In genomic region chr13:91344139-91344538, GRCm38 (mm10) we compare ENCODE assay signal across 28 mouse cellular contexts.
"Had no signal": no experiment of that assay in that cellular context is flagged by ENCODE, and none has a peak within 500 bp of the region (broad histone marks: within the 10 kb centered on the region; RNA-seq: fewer than 3 reads in every experiment).

No protein-coding gene starts in this region.

- H3K27me3 ChIP-seq: limb, embryonic 12.5 days; limb, embryonic 13.5 days; limb, embryonic 15.5 days; liver, embryonic 12.5 days; liver, embryonic 13.5 days; liver, embryonic 15.5 days; lung, embryonic 15.5 days; midbrain, embryonic 12.5 days; midbrain, embryonic 13.5 days; midbrain, embryonic 15.5 days had no signal

- H3K4me2 ChIP-seq: limb, embryonic 12.5 days; limb, embryonic 13.5 days; limb, embryonic 15.5 days; liver, embryonic 11.5 days; liver, embryonic 12.5 days; liver, embryonic 13.5 days; liver, embryonic 15.5 days; lung, embryonic 14.5 days; lung, embryonic 15.5 days; midbrain, embryonic 12.5 days; midbrain, embryonic 13.5 days; midbrain, embryonic 15.5 days had no signal

- ATAC-seq: liver, embryonic 12.5 days; liver, postnatal 0 days; lung, postnatal 0 days; midbrain, embryonic 13.5 days; midbrain, embryonic 15.5 days had no signal

- H3K36me3 ChIP-seq: limb, embryonic 12.5 days; limb, embryonic 13.5 days; limb, embryonic 15.5 days; liver, embryonic 12.5 days; liver, embryonic 13.5 days; liver, embryonic 15.5 days; lung, embryonic 15.5 days; midbrain, embryonic 10.5 days; midbrain, embryonic 12.5 days; midbrain, embryonic 13.5 days; midbrain, embryonic 15.5 days had no signal

- H3K9me3 ChIP-seq: limb, embryonic 15.5 days; liver, embryonic 12.5 days; liver, embryonic 13.5 days; liver, embryonic 15.5 days; lung, embryonic 15.5 days; midbrain, embryonic 15.5 days had no signal

- H3K9ac ChIP-seq: limb, embryonic 12.5 days; limb, embryonic 13.5 days; limb, embryonic 15.5 days; liver, embryonic 12.5 days; liver, embryonic 13.5 days; liver, embryonic 14.5 days; liver, embryonic 15.5 days; liver, postnatal 0 days; lung, embryonic 14.5 days; lung, embryonic 15.5 days; midbrain, embryonic 12.5 days; midbrain, embryonic 13.5 days; midbrain, embryonic 15.5 days had no signal

- H3K27ac ChIP-seq: left cerebral cortex, adult 2 months; limb, embryonic 12.5 days; limb, embryonic 13.5 days; limb, embryonic 15.5 days; liver, embryonic 12.5 days; liver, embryonic 13.5 days; liver, embryonic 14.5 days; liver, embryonic 15.5 days; lung, embryonic 15.5 days; macrophage; midbrain, embryonic 10.5 days; midbrain, embryonic 12.5 days; midbrain, embryonic 13.5 days; midbrain, embryonic 15.5 days had no signal

- H3K4me1 ChIP-seq: limb, embryonic 12.5 days; limb, embryonic 13.5 days; limb, embryonic 15.5 days; liver, embryonic 12.5 days; liver, embryonic 13.5 days; liver, embryonic 15.5 days; lung, embryonic 15.5 days; midbrain, embryonic 10.5 days; midbrain, embryonic 12.5 days; midbrain, embryonic 13.5 days; midbrain, embryonic 15.5 days had no signal

- DNase-seq: left cerebral cortex, postnatal 4 days; liver; liver, embryonic 13.5 days; liver, postnatal 0 days; lung, adult 18-20 months; lung, adult 2 months; lung, embryonic 14.5 days; lung, postnatal 10 days; lung, postnatal 14 days; lung, postnatal 36 days; lung, postnatal 4 days; midbrain, embryonic 14.5 days had no signal

- H3K4me3 ChIP-seq: left cerebral cortex, adult 2 months; limb, embryonic 12.5 days; limb, embryonic 13.5 days; limb, embryonic 15.5 days; liver, embryonic 12.5 days; liver, embryonic 13.5 days; liver, embryonic 15.5 days; lung, embryonic 15.5 days; megakaryocyte, embryonic 14.5 days; midbrain, embryonic 10.5 days; midbrain, embryonic 12.5 days; midbrain, embryonic 13.5 days; midbrain, embryonic 15.5 days had no signal
